Mouse (Mus musculus): Measurements from ENCODE around the gene Mrpl52.

Mrpl52 gene

DNA sequence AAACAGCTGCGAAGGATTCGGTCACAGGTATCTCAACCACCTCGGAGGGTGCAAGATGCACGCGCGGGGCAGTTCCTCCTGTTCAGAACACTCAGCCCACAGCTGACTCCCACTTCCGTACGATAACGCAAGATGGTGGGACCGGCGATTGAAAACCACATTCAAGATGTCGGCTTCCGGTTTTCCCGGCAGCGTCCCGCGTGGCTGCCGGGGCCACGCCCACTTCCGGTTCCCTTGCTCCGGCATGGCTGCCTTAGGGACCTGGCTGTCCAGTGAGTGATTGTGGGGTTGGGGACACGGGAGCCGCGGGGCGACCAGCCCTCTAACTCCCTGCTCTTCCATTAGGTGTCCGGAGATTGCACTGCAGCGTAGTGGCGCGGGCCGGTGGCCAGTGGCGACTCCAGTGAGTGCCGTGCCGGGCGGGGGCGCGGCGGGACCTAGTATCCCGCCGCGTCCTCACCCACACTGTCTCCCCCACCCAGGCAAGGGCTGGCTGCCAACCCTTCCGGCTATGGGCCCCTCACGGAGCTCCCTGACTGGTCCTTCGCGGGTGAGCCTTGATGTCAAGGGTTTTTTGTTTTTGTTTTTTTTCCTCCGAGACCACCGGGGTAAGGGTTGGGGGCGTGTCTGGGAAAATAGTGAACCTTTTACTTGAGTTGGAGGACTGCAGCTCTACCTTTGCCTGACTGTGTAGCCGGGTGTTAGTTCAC lies at the start of gene Mrpl52:
Gene Mrpl52, plus strand, starts transcription at position 221 of the 710 bp plus-strand sequence.
- peak; percentile 91 to 94 for DNase-seq (ENCODE audit: low spot score in 2 of 2)

DNA sequence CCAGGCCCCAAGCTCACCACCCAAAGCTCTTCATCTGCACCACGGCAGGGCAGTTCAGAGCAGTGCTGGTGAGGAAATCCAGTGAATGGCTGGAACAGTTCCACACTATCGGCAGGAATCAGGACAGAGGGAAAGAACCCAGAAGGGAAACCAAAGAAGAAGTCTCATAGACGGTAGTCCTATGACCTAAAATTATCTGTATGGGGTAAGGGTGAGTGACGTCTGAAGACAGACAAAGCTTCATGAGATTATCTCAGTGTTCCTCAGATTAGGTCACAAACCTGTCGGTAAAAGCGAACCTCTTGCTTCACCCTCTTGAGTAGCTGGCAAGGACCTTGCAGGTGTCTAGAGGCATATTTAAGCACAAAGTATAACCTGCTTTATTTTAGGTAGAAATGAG lies 49.5 kb upstream of the Mrpl52 start:
- DNase-seq (ENCODE audit: low spot score in 2 of 2) = no peak

DNA sequence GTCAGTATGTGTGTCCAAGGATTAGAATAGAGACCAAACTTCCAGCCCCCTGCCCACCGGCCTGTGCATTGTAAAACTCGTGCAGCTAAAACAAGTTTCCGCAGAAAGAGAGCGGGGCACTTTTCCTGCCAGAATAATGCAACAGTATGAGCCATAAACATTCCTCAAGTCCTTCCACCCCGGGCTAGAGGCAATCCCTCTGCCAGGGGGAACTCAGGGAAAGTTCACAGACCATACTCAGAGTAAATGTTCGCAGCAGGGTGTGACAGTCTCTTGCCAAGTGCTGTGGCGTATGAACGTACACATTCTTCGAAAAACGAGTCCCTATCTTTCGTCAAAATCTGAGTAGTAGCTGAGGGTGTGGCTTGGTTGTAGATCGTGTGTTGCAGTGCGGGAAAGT lies 47.1 kb upstream of the Mrpl52 start:
- DNase-seq (ENCODE audit: low spot score in 2 of 2) = no peak

DNA sequence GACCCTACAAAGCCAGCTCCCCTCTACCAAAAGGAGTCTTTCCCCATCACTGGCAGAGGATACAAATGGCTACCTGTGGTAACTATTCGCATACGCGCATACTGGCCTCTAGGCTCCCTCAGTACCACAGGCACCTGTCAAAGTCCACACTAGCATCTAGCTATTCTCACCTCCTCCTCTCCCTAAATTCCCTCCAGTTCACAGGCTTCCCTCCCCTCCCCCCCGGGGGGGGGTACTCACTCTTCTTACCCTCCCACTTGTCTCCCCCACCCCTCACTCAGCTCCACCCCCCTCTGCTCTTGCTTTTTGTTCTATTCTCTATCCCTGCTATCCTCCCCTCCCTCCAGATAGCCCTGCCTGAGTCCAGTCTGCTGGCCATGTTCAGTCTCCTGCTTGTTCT lies 46.1 kb upstream of the Mrpl52 start:
- no peak for DNase-seq (ENCODE audit: low spot score in 2 of 2)

GRCm38 (mm10) chr14:54381816-54382215 lies 44.9 kb upstream of the Mrpl52 start:
- no peak for DNase-seq (ENCODE audit: low spot score in 2 of 2)

DNA sequence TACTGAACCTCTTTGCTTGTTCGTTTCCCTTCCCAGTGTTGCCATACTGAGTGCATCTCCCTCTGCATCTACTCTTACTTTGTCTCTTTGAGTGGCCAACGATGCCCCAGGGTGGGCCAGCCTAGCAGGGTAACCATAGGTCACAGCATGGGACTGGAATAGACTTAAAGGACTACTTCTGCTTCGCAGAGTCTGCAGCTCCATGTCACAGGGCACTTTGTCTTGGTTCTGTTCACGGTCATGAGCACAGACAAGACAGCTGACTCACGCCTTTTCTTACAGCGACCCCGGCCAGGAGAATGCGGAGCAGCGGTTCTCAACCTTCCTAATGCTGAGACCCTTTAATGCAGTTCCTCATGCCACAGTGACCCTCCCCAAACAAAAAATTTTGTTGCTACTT lies 44.1 kb upstream of the Mrpl52 start:
- no peak for DNase-seq (ENCODE audit: low spot score in 2 of 2)

GRCm38 (mm10) chr14:54383355-54383771 lies 43.3 kb upstream of the Mrpl52 start:
- no peak for DNase-seq (ENCODE audit: low spot score in 2 of 2)

GRCm38 (mm10) chr14:54384396-54384795 lies 42.3 kb upstream of the Mrpl52 start:
- DNase-seq (ENCODE audit: low spot score in 2 of 2) = no peak

DNA sequence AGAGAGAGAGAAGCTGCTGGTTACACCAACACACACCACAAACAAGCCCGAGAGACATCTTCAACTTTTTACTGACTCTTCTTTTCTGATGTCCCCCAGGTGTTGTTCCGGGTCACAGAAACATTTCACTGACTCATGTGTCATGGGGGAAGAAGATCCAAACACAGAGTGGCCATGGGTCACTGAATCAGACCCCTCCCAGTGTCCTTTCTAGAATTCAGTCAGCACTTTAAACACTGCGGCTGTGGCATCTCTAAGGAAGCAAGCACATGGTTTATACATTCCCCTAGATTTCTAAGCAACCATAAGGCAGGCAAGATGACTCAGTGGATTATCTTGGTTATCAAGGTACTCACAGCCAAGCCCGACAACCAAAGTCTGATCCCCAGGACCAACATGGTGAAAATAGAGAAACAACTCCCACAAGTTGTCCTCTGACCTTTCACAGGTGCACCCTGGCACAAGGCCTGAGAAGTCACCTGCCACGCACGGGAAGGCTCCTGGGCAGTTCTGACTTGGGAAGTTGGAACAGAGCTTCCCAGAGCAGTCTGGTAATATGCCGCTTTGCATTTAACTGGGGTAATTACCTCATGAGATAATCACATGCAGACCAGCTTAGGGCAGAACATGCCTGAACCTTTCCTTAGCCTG lies 40.6 kb upstream of the Mrpl52 start:
- DNase-seq (ENCODE audit: low spot score in 2 of 2) = no peak

- no peak for DNase-seq (ENCODE audit: low spot score in 2 of 2)
Measured at GRCm38 (mm10) chr14:54387546-54387945, 39.2 kb upstream of the Mrpl52 start.

- no peak for DNase-seq (ENCODE audit: low spot score in 2 of 2)
Measured at GRCm38 (mm10) chr14:54390843-54391242, 35.9 kb upstream of the Mrpl52 start.

GRCm38 (mm10) chr14:54393794-54394193 lies 32.9 kb upstream of the Mrpl52 start:
- DNase-seq (ENCODE audit: low spot score in 2 of 2) = no peak

GRCm38 (mm10) chr14:54394309-54394708 lies 32.4 kb upstream of the Mrpl52 start:
- no peak for DNase-seq (ENCODE audit: low spot score in 2 of 2)

GRCm38 (mm10) chr14:54396685-54397084 lies 30.0 kb upstream of the Mrpl52 start:
- no peak for DNase-seq (ENCODE audit: low spot score in 2 of 2)

- DNase-seq (ENCODE audit: low spot score in 2 of 2) = no peak
Measured at GRCm38 (mm10) chr14:54397872-54398527, 28.7 kb upstream of the Mrpl52 start.

- no peak for DNase-seq (ENCODE audit: low spot score in 2 of 2)
Measured at GRCm38 (mm10) chr14:54398528-54398916, 28.2 kb upstream of the Mrpl52 start.

DNA sequence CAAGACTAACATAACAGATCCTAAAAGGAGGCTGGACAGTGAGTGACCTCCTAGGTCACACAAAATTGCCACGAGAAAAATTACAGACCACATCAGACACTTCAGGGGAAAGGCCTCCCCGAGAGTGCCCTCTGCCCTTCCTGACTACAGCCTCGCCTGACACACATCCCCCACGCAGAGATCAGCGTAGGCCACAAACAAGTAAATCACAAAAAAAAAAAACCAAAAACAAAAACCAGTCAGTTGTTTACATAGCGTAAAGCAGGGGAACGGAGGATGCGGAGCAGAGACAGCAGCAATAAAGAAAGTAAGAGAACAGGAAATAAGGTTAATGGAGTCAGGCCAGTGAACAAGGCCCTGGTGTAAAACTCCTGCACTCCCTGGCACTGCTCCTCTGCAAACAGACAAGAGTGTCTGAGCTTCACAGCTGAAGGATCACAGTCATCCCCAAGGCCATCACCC lies 27.8 kb upstream of the Mrpl52 start:
- DNase-seq (ENCODE audit: low spot score in 2 of 2) = no peak

GRCm38 (mm10) chr14:54401723-54402122 lies 25.0 kb upstream of the Mrpl52 start:
- DNase-seq (ENCODE audit: low spot score in 2 of 2) = no peak

DNA sequence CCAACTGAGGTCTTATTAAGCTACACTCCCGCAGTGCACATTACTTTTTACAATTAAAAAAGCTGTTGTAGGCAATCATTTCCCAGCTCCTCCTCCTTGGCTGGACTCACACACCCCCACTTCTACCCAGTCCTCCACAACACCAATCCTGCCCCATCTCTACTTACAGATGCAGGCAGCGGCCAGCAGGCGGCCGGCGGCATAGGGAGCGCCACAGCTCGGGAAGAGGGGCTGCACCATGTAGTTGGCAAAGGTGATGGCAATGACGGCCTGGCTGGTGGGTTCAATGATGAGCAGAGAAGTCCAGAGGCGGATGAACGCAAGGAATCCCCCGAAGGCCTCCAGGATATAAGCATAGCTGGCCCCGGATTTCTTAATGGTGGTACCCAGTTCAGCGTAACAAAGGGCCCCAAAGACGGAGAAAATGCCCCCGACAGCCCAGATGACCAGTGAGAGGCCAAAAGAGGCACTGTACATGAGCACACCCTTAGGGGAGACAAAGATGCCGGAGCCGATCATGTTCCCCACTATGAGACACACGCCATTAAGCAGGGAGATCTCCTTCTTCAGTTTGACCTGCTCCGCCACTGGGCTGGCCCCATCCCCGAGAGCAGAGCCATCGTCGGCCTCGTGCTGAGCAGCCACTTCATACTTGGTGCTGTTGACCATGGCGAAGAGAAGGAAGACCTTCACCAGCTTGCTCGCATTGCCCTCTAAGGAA lies 18.2 kb upstream of the Mrpl52 start:
- DNase-seq (ENCODE audit: low spot score in 2 of 2) = no peak

DNA sequence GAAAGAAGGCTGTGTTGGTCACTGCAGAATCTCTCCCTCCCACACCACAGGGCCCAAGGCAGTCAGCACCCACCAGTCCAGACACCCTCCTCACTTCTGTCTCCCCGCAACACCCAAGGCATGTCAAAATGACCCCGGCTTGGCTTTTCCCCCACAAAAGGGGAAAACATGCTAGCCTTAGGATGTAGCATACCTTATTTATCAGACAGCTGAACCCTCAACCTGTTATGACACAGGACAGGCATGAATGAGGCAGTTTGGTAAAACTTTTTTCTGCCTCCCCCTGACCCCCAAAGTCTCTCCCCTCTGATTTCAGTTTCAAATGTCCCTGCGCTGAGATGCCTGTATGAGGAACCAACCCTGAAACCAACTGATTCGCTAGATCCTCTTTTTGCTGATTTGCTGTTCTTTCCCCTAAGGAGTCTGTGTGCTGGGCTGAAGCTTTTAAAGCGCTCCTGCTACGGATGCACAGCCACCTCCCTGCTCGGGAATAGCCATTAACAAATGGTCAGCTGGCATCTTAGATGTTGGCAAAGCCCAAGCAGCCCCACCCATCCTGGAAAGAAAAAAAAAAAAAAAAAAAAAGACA lies 17.6 kb upstream of the Mrpl52 start:
- DNase-seq (ENCODE audit: low spot score in 2 of 2) = no peak

DNA sequence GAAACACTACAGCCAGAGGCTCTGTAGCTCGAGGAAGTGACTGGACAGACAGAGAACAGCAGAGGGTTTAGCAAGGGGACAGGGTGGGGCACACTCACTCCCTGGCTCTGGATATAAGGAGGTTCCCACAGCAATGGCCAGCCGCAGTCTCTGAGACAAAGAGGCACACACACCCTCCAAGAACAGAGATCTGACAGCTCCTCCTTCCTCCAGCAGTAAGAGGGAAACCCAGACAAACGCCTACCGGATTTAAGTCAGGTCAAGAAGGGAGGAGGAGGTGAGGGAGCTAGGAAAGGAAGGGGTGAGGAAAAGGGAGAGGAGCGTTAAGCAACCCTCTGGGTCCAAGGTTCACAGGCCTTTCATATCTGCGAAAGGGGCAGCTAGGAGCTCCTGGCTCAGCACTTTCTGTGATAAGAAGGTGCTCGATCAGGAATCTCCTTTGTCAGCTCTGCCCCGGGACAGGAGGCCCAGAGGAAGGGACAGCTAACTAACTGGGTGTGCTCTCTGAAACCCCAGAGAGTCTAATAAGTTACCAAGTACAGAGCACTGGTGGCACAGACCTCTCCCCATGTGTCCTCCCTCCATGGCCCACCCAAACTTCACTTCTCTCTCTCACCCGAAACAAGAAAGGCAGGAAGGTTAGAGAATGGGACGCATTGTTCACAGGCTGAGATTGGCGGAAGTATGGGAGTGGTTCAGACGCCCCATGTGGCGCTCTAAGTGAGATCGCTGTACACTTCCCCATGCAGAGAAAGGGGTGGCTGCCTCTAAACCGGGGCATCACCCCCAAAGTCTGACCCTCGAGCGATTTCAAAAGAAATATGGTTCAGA lies 16.5 kb upstream of the Mrpl52 start:
- no peak for DNase-seq (ENCODE audit: low spot score in 2 of 2)

All from frontal cortex, postnatal 36 days (tissue).